Mouse (Mus musculus): ENCODE measurements around the gene Ate1.

- TF ChIP-seq CTCF (IDR thresholded peaks at IDR 0.05; ENCODE audit: low read depth) (no peak), EP300 (IDR thresholded peaks at IDR 0.05; ENCODE audit: low read depth) (no peak)
Observed at GRCm38 (mm10) chr7:130510243-130510642, 9.9 kb downstream of the Ate1 start.
